Mouse (Mus musculus): ENCODE results near the gene Rplp0. TPM values are rescaled to one million over a fixed set of nuclear protein-coding genes. Genes with fewer than 3 reads are reported as not detected.
"Not testable (repeated sequence)": the region's sequence is repeated elsewhere in the genome, so short reads cannot be mapped to it uniquely, and the experiment has no call there.

The Rplp0 gene
- polyA plus RNA-seq, 1 experiment from 2014 or later: 1,442 TPM

DNA sequence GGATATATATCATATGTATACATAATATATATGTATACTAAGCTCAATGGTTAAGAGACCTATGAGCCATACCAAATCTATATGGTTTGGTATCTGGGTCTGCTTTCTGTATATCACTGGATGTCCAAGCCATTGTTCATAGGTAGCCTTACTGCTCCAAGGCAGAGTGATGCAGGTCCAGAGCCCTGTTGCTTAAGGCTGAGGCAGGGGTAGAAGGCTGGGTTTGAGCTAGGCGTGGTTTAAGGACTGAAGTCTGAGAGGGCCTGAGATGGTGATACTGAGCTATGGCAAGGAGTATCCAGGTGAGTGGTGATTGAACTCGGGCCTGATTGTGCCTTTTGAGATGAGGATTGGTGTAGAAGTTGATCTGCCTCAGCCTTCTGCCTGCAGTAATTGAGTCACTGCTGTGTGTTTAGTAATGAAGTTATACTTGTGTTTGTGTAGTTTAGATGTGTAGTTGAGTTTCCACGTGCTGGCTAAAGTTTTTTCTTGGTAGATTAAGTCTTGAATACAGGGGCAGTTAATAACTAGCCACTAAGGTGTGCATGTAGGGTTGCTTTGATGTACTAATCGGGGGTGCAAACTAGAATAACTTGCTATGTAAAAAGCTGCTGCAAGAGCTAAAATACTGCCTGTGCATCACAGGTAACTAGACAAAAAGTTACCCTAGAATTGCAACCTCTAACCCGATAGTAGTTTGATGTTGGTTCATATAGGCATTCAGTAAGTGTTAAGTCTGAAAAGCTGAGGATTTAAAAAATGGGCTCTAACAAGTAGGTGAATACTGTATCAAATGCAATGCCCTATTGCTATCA lies 4.7 kb downstream of the Rplp0 start:
- Histone ChIP-seq H3K4me1 (peaks cover 52% of the 10 kb centered on the region), H3K27me3 (ENCODE audit: low read depth, poor library complexity, severe bottlenecking) (no peaks in the 10 kb centered on the region), H3K4me3 (peak overlapping the region; percentile 99; the same call in 1 of the 2 replicates), H3K9me3 (replicated peaks) (no peaks in the 10 kb centered on the region), H3K27ac (no peak overlapping the region), H3K36me3 (peaks cover 57% of the 10 kb centered on the region)
- DNase-seq (ENCODE audit: low spot score): no peak
- WGBS: 46% methylated on average over 5 of the region's 5 CpGs

DNA sequence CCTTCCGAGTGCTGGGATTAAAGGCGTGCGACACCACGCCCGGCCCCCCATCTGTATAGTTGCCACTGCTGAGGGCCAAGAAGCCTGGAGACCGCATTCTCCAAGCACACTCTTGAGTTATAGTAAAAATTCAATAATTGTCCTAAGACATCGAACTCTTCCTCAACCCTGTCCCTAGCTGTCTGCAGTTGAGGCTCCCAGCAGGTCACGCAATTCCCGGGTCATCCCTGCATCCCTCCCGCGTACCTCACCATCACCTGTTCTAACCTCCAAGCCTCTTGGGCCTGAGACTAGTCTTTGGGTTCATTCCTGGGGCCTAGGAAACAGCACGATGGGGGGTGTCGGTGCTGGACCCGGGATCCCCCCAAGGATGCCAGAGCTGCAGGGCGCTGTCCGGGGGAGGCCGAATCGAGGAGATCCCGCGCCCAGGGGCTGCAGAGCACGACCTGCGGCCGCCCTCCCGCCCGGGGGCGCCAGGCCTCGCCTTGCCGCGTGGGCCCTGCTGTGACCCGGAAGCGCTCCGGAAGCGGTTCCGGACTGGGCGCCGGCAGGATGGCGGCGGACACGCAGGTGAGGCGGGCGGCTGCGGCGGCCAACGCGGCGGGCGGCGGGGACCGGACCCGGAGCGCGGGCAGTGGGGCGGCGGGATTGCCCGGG lies 5.6 kb downstream of the Rplp0 start, which contains the start of gene Gcn1l1:
Gene Gcn1l1, plus strand, starts transcription at position 518 of the 657 bp plus-strand sequence.
- 2% methylated on average over 55 of the region's 55 CpGs for WGBS
- DNase-seq (ENCODE audit: low spot score): peak; percentile 88
- H3K9me3 ChIP-seq (replicated peaks): no peaks in the 10 kb centered on the region
- no peaks in the 10 kb centered on the region for H3K27me3 ChIP-seq (ENCODE audit: low read depth, poor library complexity, severe bottlenecking)
- H3K36me3 ChIP-seq: peaks cover 57% of the 10 kb centered on the region
- peak within 1 kb of the TSS; percentile 99 for H3K4me3 ChIP-seq
- H3K4me1 ChIP-seq: peaks cover 56% of the 10 kb centered on the region
- peak within 1 kb of the TSS; percentile 92 for H3K27ac ChIP-seq

DNA sequence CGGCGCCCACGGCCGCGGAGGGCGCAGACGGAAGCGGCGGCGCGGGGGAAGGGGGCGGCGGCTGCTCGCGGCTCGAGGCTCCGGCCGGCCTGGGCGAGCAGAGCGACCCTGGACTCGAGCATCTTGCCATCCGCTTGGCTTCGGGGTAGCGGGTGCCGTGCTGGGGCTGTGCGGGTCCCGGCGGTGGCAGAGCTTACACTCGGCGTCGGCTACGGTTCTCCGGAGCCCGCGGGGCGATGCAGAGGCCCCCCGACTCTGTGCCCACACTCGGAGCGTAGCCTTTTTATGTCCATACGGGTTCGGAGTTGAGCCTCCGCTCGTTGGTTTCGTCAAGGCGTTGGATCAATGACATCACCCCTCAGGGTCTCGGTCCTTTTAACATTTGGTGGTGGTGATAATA lies 6.1 kb downstream of the Rplp0 start:
- H3K4me1 ChIP-seq: peaks cover 53% of the 10 kb centered on the region
- WGBS: under 1% methylated on average over 44 of the region's 46 CpGs
- H3K27me3 ChIP-seq (ENCODE audit: low read depth, poor library complexity, severe bottlenecking): no peaks in the 10 kb centered on the region
- peak overlapping the region; percentile 92 for H3K27ac ChIP-seq
- peak overlapping the region; percentile 99 for H3K4me3 ChIP-seq
- peaks cover 57% of the 10 kb centered on the region for H3K36me3 ChIP-seq
- no peaks in the 10 kb centered on the region for H3K9me3 ChIP-seq (replicated peaks)
- no peak for DNase-seq (ENCODE audit: low spot score)

DNA sequence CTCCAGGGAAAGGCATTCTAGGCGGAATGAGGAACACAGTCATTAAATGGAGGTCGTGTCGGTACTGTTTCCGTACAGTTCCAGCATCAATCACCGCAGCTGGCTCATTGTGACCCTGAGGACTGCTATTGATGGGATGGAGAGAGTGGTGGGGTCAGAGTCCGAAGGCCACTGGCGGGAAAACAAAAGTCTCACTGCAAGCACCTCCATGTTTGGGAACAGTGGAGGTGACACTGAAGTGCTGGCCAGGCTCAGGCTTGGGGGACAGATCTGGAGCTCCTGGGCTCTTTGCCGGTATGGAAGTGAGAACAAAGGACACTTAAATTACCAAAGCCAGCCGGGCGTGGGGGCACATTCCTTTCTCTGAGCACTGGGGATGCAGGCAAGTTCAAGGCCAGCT lies 9.4 kb downstream of the Rplp0 start:
- DNase-seq (ENCODE audit: low spot score): no peak
- WGBS: 80% methylated on average over 10 of the region's 10 CpGs
- Histone ChIP-seq H3K27ac (peak overlapping the region; percentile 32; the same call in 1 of the 2 replicates), H3K9me3 (replicated peaks) (no peaks in the 10 kb centered on the region), H3K36me3 (peaks cover 56% of the 10 kb centered on the region), H3K27me3 (ENCODE audit: low read depth, poor library complexity, severe bottlenecking) (no peaks in the 10 kb centered on the region), H3K4me1 (peaks cover 37% of the 10 kb centered on the region), H3K4me3 (no peak overlapping the region)

DNA sequence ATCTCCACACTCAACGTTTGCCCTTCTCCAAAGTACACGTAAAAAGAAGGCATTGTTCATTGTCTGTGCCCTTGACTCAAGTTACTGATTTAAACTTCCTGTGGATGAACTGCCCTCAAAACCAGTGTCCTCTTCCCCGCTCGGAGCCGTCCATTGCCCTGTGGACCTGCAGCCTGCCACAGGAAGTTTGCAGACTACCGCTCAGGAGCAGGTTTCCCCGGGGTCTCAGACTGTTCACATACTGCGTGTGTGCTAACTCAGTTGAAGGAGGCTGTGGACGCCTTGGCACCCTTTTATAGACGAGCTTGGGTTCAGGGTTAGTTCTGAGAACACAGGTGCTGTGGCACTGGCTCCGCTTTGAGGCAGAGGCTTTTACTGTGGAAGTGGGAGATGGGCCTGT lies 10.0 kb downstream of the Rplp0 start:
- H3K27ac ChIP-seq: 0 out of 2 replicates have a peak overlapping the region, but pooled peaks have one; percentile 32
- H3K36me3 ChIP-seq: peaks cover 59% of the 10 kb centered on the region
- no peaks in the 10 kb centered on the region for H3K27me3 ChIP-seq (ENCODE audit: low read depth, poor library complexity, severe bottlenecking)
- no peaks in the 10 kb centered on the region for H3K9me3 ChIP-seq (replicated peaks)
- 83% methylated on average over 11 of the region's 11 CpGs for WGBS
- DNase-seq (ENCODE audit: low spot score): no peak
- H3K4me3 ChIP-seq: no peak overlapping the region
- peaks cover 35% of the 10 kb centered on the region for H3K4me1 ChIP-seq

DNA sequence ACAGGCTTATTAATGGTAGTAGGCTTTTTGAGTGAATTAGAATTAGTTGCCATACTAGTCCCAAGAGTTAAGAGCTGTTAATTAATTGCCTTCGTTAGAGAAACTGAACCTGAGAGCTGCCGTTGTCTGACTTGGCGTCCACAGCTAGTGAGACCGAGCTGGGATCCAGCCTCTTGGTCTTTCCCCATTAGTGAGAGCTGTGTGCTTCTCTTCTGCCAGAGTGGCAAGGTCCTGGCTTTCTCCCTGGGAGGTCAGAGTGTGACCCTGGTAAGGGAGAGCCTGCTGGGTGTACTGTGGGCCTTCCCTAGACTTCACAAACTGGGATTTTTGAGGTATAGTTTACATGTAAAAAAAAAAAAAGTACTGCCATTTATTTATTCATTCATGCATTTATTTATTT lies 10.5 kb downstream of the Rplp0 start:
- no peak for DNase-seq (ENCODE audit: low spot score)
- Histone ChIP-seq H3K4me3 (no peak overlapping the region), H3K27ac (no peak overlapping the region), H3K36me3 (peaks cover 63% of the 10 kb centered on the region), H3K9me3 (replicated peaks) (no peaks in the 10 kb centered on the region), H3K27me3 (ENCODE audit: low read depth, poor library complexity, severe bottlenecking) (no peaks in the 10 kb centered on the region), H3K4me1 (peaks cover 31% of the 10 kb centered on the region)
- WGBS: 86% methylated on average over 4 of the region's 4 CpGs

DNA sequence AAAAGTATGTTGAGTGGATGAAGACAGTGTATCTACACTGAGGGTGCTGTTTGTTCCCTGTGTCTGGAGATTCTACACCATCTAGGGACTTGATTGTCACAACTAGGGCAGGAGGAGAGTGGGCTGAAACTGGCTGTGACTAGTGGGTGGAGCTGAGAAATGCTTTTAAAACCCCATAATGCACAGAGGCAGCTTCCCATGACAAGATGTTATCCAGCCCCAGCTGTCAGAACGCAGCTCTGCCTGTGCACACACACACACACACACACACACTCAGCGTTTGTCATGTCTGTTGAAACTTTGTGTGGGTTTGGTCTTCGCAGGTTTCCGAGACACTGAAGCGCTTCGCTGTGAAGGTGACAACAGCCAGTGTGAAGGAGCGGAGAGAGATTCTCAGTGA lies 11.8 kb downstream of the Rplp0 start:
- peaks cover 20% of the 10 kb centered on the region for H3K4me1 ChIP-seq
- peaks cover 76% of the 10 kb centered on the region for H3K36me3 ChIP-seq

DNA sequence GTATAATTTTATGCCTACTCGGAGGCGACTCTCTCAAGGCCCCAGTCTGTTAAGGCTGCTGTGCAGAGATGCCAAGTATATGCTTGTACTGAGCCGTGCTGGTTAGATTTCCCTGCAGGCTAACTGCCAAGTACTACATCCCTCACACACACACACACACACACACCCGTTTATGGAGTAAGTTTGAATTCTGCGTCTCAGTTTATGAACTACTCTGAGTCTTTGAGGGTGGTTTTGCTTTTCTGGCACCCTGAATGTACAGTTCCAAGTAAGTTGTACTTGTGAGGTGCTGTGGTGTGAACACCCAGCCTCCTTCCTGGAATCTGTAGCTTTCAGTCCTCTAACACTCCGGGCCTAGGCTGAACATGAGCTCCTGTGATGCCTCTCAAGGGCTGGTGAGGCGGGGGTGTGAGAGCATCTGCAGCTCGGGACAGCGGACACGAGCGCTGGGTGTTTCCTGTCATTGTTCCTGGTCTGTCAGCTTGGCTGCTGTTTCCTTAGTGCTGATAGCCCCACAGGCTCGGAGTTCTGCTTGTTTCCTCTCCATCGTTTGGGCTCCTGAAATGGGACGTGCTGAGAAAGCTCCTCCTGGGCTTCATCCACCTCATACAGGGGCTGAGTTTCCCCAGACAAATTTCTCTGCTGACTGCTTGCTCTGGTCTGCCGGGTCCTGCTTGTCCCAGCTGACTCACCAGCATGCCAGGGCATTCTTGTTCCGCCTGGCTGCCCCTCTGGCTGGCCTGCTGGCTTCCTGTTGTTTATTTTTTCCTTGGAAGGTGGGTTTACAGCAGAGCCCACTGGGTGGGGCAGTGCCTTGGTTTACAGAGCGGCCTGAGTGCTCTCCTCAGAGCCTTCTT lies 13.6 kb downstream of the Rplp0 start:
- H3K27me3 ChIP-seq (ENCODE audit: low read depth, poor library complexity, severe bottlenecking): no peaks in the 10 kb centered on the region
- no peak for DNase-seq (ENCODE audit: low spot score)
- peaks cover 84% of the 10 kb centered on the region for H3K36me3 ChIP-seq
- H3K9me3 ChIP-seq (replicated peaks): no peaks in the 10 kb centered on the region
- WGBS: 67% methylated on average over 17 of the region's 17 CpGs
- H3K27ac ChIP-seq: no peak overlapping the region
- no peak overlapping the region for H3K4me3 ChIP-seq
- H3K4me1 ChIP-seq: peaks cover 10% of the 10 kb centered on the region; the same call in 1 of the 2 replicates

More for the DNA sequence above, 11.8 kb downstream of the Rplp0 start:
- 99% methylated on average over 7 of the region's 7 CpGs for WGBS
- DNase-seq (ENCODE audit: low spot score): no peak
- no peak overlapping the region for H3K27ac ChIP-seq
- H3K4me3 ChIP-seq: no peak overlapping the region
- no peaks in the 10 kb centered on the region for H3K9me3 ChIP-seq (replicated peaks)
- H3K27me3 ChIP-seq (ENCODE audit: low read depth, poor library complexity, severe bottlenecking): no peaks in the 10 kb centered on the region

DNA sequence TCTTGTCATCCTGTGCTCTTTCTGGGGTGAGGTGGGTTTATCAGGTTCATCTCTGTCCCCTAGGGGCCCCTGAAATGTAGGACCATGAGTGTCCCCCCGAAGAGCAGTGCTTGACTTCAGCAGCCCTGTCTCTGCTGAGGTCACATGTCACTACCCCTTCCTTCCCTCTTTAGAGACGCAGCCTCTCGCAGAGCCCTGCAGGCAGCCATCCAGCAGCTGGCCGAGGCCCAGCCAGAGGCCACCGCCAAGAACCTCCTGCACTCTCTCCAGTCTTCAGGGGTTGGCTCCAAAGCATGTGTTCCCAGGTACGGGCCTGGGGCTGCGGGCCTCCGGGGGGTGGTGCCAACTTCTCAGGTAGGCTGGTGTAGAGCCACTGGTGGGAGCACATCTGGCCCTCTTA lies 15.7 kb downstream of the Rplp0 start:
- Histone ChIP-seq H3K36me3 (peaks cover 96% of the 10 kb centered on the region), H3K27me3 (ENCODE audit: low read depth, poor library complexity, severe bottlenecking) (no peaks in the 10 kb centered on the region), H3K4me1 (no peaks in the 10 kb centered on the region), H3K27ac (0 out of 2 replicates have a peak overlapping the region, but pooled peaks have one; percentile 30), H3K4me3 (no peak overlapping the region), H3K9me3 (replicated peaks) (no peaks in the 10 kb centered on the region)
- no peak for DNase-seq (ENCODE audit: low spot score)
- 95% methylated on average over 8 of the region's 8 CpGs for WGBS

DNA sequence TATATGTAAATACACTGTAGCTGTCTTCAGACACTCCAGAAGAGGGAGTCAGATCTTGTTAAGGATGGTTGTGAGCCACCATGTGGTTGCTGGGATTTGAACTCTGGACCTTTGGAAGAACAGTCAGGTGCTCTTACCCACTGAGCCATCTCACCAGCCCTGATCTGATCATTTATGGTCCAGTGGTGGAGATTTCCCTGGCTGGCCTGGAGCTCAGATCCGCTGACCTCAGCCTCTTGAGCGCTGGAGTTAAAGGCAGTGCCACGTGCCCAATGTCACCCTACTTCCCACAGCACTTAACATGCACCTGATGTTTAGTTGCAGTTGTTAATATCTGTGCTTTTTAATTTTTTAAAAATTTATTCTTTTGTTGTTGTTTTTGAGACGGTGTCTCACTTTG lies 18.4 kb downstream of the Rplp0 start:
- WGBS: 96% methylated on average over 4 of the region's 4 CpGs
- not testable (repeated sequence) for H3K4me1 ChIP-seq; DNase-seq (ENCODE audit: low spot score); H3K27me3 ChIP-seq (ENCODE audit: low read depth, poor library complexity, severe bottlenecking); H3K27ac ChIP-seq; H3K4me3 ChIP-seq; H3K9me3 ChIP-seq (replicated peaks)
- H3K36me3 ChIP-seq: peaks cover 99% of the 10 kb centered on the region

DNA sequence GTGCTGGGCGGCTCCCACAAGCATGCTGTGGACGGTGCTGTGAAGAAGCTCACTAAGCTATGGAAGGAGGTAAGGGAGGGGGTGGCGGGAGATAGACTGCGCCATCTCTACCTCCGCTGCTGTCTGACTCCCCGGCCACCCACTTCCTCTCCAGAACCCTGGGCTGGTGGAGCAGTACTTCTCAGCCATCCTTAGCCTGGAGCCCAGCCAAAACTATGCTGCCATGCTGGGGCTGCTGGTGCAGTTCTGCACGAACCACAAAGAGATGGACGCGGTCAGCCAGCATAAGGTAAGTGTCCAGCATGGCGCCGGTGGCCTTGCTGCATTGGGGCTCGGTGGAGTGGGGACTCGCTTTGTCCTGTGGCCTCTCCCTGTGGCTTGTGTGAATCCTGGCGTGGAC lies 19.7 kb downstream of the Rplp0 start:
- 96% methylated on average over 14 of the region's 14 CpGs for WGBS
- H3K9me3 ChIP-seq (replicated peaks): no peaks in the 10 kb centered on the region; the same call in 1 of the 2 replicates
- DNase-seq (ENCODE audit: low spot score): no peak
- no peaks in the 10 kb centered on the region for H3K27me3 ChIP-seq (ENCODE audit: low read depth, poor library complexity, severe bottlenecking)
- H3K4me1 ChIP-seq: no peaks in the 10 kb centered on the region
- H3K27ac ChIP-seq: no peak overlapping the region
- peaks cover 100% of the 10 kb centered on the region for H3K36me3 ChIP-seq
- H3K4me3 ChIP-seq: no peak overlapping the region

DNA sequence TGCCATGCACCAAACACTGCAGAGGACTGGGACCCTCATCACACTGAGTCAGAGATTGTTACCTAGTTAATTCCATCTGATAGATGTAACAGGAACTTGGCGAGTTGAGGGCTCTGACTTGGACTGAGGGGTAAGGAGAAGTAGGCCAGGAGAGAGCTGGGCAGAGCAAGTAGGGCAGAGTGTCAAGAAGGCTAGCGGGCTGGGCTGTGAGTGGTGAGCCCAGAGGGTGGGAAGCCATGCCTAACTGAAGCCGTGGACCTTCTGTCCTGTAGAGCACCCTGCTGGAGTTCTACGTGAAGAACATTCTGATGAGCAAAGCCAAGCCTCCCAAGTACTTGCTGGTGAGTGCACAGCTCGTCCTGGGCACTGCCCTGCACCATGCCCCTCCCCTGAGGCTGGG lies 20.1 kb downstream of the Rplp0 start:
- Histone ChIP-seq H3K4me3 (no peak overlapping the region), H3K9me3 (replicated peaks) (no peaks in the 10 kb centered on the region; the same call in 1 of the 2 replicates), H3K4me1 (no peaks in the 10 kb centered on the region), H3K27ac (no peak overlapping the region), H3K36me3 (peaks cover 100% of the 10 kb centered on the region), H3K27me3 (ENCODE audit: low read depth, poor library complexity, severe bottlenecking) (no peaks in the 10 kb centered on the region)
- WGBS: 88% methylated on average over 5 of the region's 5 CpGs
- no peak for DNase-seq (ENCODE audit: low spot score)
